Mouse (Mus musculus) heart, embryonic 15.5 days (tissue): ENCODE measurements around the gene Dram1. TPM values are rescaled to one million over a fixed set of nuclear protein-coding genes. Genes with fewer than 3 reads are reported as not detected.

ENCODE experiments used
- ATAC-seq: fragments of 200-750 bp; cut with Nextera tagmentation; replicated peaks from 2 replicates; pipeline ENCODE4 v1.8.0; 2017; ENCODE audit warnings: low read depth, moderate TSS enrichment; ENCODE audit not compliant: insufficient number of reproducible peaks, insufficient read depth, low FRiP score
- H3K27ac ChIP-seq: fragments of 300-500 bp; sonication (generic); 2 replicates; pipeline ENCODE4 v1.5.1; 2015; ENCODE audit warnings: mild to moderate bottlenecking, inconsistent platforms
- H3K27me3 ChIP-seq: fragments of 300-500 bp; sonication (generic); 2 replicates; pipeline ENCODE4 v1.6.1; 2015; ENCODE audit warnings: inconsistent platforms
- H3K36me3 ChIP-seq: fragments of 300-500 bp; sonication (generic); 2 replicates; pipeline ENCODE4 v1.6.1; 2015; ENCODE audit warnings: mild to moderate bottlenecking, inconsistent platforms
- H3K4me1 ChIP-seq: fragments of 300-500 bp; sonication (generic); replicated peaks from 2 replicates; pipeline ENCODE4 v1.6.1; 2015; ENCODE audit warnings: inconsistent platforms
- H3K4me2 ChIP-seq: fragments of 300-500 bp; sonication (generic); 2 replicates; pipeline ENCODE4 v1.6.1; 2015; ENCODE audit warnings: inconsistent platforms, mild to moderate bottlenecking, moderate library complexity
- H3K4me3 ChIP-seq: fragments of 300-500 bp; sonication (generic); 2 replicates; pipeline ENCODE4 v1.5.1; 2015; ENCODE audit warnings: mild to moderate bottlenecking, inconsistent platforms
- H3K9ac ChIP-seq: fragments of 300-500 bp; sonication (generic); 2 replicates; pipeline ENCODE4 v1.6.1; 2015; ENCODE audit warnings: mild to moderate bottlenecking, inconsistent platforms
- H3K9me3 ChIP-seq: fragments of 300-500 bp; sonication (generic); replicated peaks from 2 replicates; pipeline ENCODE4 v1.6.1; 2016; ENCODE audit warnings: inconsistent platforms
- WGBS: fragments of 180-500 bp; shearing (Covaris S2); methylation state at CpG from one replicate; pipeline ENCODE4 v1.1.7; 2015; ENCODE audit warnings: mixed read lengths; 5-methylcytosine and 5-hydroxymethylcytosine counted together
- polyA plus RNA-seq: library from polyadenylated mRNA; unstranded; fragments of >200 nt; fragmentation: Nextera tagmentation; extraction: Ambion mirVana; gene quantifications from 2 replicates; pipeline ENCODE4 v1.2.1, GENCODE M21; 2015

The Dram1 gene
- polyA plus RNA-seq, 1 experiment from 2014 or later = 3.2 TPM

GRCm38 (mm10) chr10:88405812-88406211, 26.9 kb upstream of the Dram1 start:
- no peak for ATAC-seq
- Histone ChIP-seq H3K4me2 (no peak overlapping the region), H3K4me1 (peaks cover 20% of the 10 kb centered on the region), H3K36me3 (peaks cover 4% of the 10 kb centered on the region; the same call in 1 of the 2 replicates), H3K27me3 (no peaks in the 10 kb centered on the region), H3K9ac (no peak overlapping the region), H3K9me3 (no peaks in the 10 kb centered on the region), H3K4me3 (no peak overlapping the region), H3K27ac (peak overlapping the region; percentile 28; the same call in 1 of the 2 replicates)
- 64% methylated on average over 7 of the region's 7 CpGs for WGBS

GRCm38 (mm10) chr10:88404220-88404619, 25.3 kb upstream of the Dram1 start:
- Histone ChIP-seq H3K4me1 (peaks cover 13% of the 10 kb centered on the region), H3K36me3 (peaks cover 4% of the 10 kb centered on the region; the same call in 1 of the 2 replicates), H3K4me3 (no peak overlapping the region), H3K27me3 (no peaks in the 10 kb centered on the region), H3K27ac (no peak overlapping the region), H3K9me3 (no peaks in the 10 kb centered on the region), H3K4me2 (no peak overlapping the region), H3K9ac (no peak overlapping the region)
- no peak for ATAC-seq
- WGBS = 79% methylated on average over 6 of the region's 6 CpGs

- H3K4me2 ChIP-seq = no peak overlapping the region
- no peaks in the 10 kb centered on the region for H3K9me3 ChIP-seq
- H3K27me3 ChIP-seq = no peaks in the 10 kb centered on the region
- ATAC-seq = no peak
- no peak overlapping the region for H3K27ac ChIP-seq
- H3K4me3 ChIP-seq = no peak overlapping the region
- H3K36me3 ChIP-seq = peaks cover 4% of the 10 kb centered on the region; the same call in 1 of the 2 replicates
- peaks cover 10% of the 10 kb centered on the region for H3K4me1 ChIP-seq
- no peak overlapping the region for H3K9ac ChIP-seq
- 93% methylated on average over 4 of the region's 4 CpGs for WGBS
Measured at GRCm38 (mm10) chr10:88403021-88403420, 24.1 kb upstream of the Dram1 start.

- 85% methylated on average over 5 of the region's 5 CpGs for WGBS
- H3K27ac ChIP-seq = no peak overlapping the region
- H3K36me3 ChIP-seq = peaks cover 4% of the 10 kb centered on the region; the same call in 1 of the 2 replicates
- no peak for ATAC-seq
- H3K4me2 ChIP-seq = no peak overlapping the region
- H3K4me1 ChIP-seq = no peaks in the 10 kb centered on the region
- H3K9me3 ChIP-seq = no peaks in the 10 kb centered on the region
- no peak overlapping the region for H3K4me3 ChIP-seq
- H3K9ac ChIP-seq = no peak overlapping the region
- no peaks in the 10 kb centered on the region for H3K27me3 ChIP-seq
Measured at GRCm38 (mm10) chr10:88399271-88399670, 20.4 kb upstream of the Dram1 start.

- 82% methylated on average over 6 of the region's 6 CpGs for WGBS
- Histone ChIP-seq H3K9ac (no peak overlapping the region), H3K4me1 (no peaks in the 10 kb centered on the region), H3K36me3 (peaks cover 4% of the 10 kb centered on the region; the same call in 1 of the 2 replicates), H3K27me3 (no peaks in the 10 kb centered on the region), H3K4me3 (no peak overlapping the region), H3K9me3 (no peaks in the 10 kb centered on the region), H3K4me2 (no peak overlapping the region), H3K27ac (no peak overlapping the region)
- ATAC-seq = no peak
Measured at GRCm38 (mm10) chr10:88398668-88399243, 19.9 kb upstream of the Dram1 start.

GRCm38 (mm10) chr10:88392181-88392847, 13.4 kb upstream of the Dram1 start:
- H3K4me3 ChIP-seq = no peak overlapping the region
- H3K9me3 ChIP-seq = no peaks in the 10 kb centered on the region
- H3K9ac ChIP-seq = no peak overlapping the region
- no peak overlapping the region for H3K27ac ChIP-seq
- no peaks in the 10 kb centered on the region for H3K36me3 ChIP-seq
- H3K27me3 ChIP-seq = no peaks in the 10 kb centered on the region
- ATAC-seq = no peak
- H3K4me2 ChIP-seq = no peak overlapping the region
- 80% methylated on average over 9 of the region's 9 CpGs for WGBS
- H3K4me1 ChIP-seq = peaks cover 12% of the 10 kb centered on the region

GRCm38 (mm10) chr10:88391495-88391894, 12.6 kb upstream of the Dram1 start:
- Histone ChIP-seq H3K9me3 (no peaks in the 10 kb centered on the region), H3K4me3 (no peak overlapping the region), H3K27me3 (no peaks in the 10 kb centered on the region), H3K4me2 (no peak overlapping the region), H3K9ac (no peak overlapping the region), H3K36me3 (no peaks in the 10 kb centered on the region), H3K4me1 (peaks cover 12% of the 10 kb centered on the region), H3K27ac (no peak overlapping the region)
- 92% methylated on average over 9 of the region's 9 CpGs for WGBS
- ATAC-seq = no peak

GRCm38 (mm10) chr10:88390096-88390790, 11.4 kb upstream of the Dram1 start:
- no peak for ATAC-seq
- WGBS = 38% methylated on average over 10 of the region's 10 CpGs
- Histone ChIP-seq H3K4me3 (no peak overlapping the region), H3K36me3 (no peaks in the 10 kb centered on the region), H3K27ac (no peak overlapping the region), H3K27me3 (no peaks in the 10 kb centered on the region), H3K9me3 (no peaks in the 10 kb centered on the region), H3K4me2 (peak overlapping the region; percentile 29), H3K4me1 (peaks cover 23% of the 10 kb centered on the region), H3K9ac (no peak overlapping the region)

GRCm38 (mm10) chr10:88389576-88389975, 10.7 kb upstream of the Dram1 start:
- H3K27me3 ChIP-seq = no peaks in the 10 kb centered on the region
- no peaks in the 10 kb centered on the region for H3K9me3 ChIP-seq
- peak; percentile 56; the same call in 1 of the 2 replicates for ATAC-seq
- H3K27ac ChIP-seq = no peak overlapping the region
- H3K9ac ChIP-seq = no peak overlapping the region
- 20% methylated on average over 4 of the region's 4 CpGs for WGBS
- H3K4me2 ChIP-seq = no peak overlapping the region
- H3K36me3 ChIP-seq = no peaks in the 10 kb centered on the region
- peaks cover 25% of the 10 kb centered on the region for H3K4me1 ChIP-seq
- H3K4me3 ChIP-seq = no peak overlapping the region

GRCm38 (mm10) chr10:88386251-88386650, 7.4 kb upstream of the Dram1 start:
- Histone ChIP-seq H3K27me3 (no peaks in the 10 kb centered on the region), H3K27ac (no peak overlapping the region), H3K36me3 (no peaks in the 10 kb centered on the region), H3K9me3 (no peaks in the 10 kb centered on the region), H3K4me2 (no peak overlapping the region), H3K4me1 (peaks cover 46% of the 10 kb centered on the region), H3K4me3 (no peak overlapping the region), H3K9ac (no peak overlapping the region)
- WGBS = 74% methylated on average over 6 of the region's 6 CpGs
- ATAC-seq = no peak

GRCm38 (mm10) chr10:88385758-88386157, 6.9 kb upstream of the Dram1 start:
- ATAC-seq = no peak
- Histone ChIP-seq H3K4me3 (no peak overlapping the region), H3K4me2 (no peak overlapping the region), H3K27me3 (no peaks in the 10 kb centered on the region), H3K4me1 (peaks cover 51% of the 10 kb centered on the region), H3K9ac (no peak overlapping the region), H3K36me3 (no peaks in the 10 kb centered on the region), H3K9me3 (no peaks in the 10 kb centered on the region), H3K27ac (no peak overlapping the region)
- 28% methylated on average over 6 of the region's 6 CpGs for WGBS
